Mouse (Mus musculus) liver, adult (tissue): Measurements from ENCODE around the gene Tmem251.

Experiments
- GATA4 ChIP-seq: IDR thresholded peaks from 2 replicates; pipeline ENCODE4 v1.6.1; 2014; ENCODE audit warnings: mild to moderate bottlenecking, low read length; ENCODE audit not compliant: insufficient replicate concordance

The Tmem251 gene

GRCm38 (mm10) chr12:102758936-102759335 is 15.4 kb downstream of the Tmem251 start:
- TF ChIP-seq GATA4, result no peak

- TF ChIP-seq GATA4, result no peak
These were observed 18.1 kb downstream of the Tmem251 start for GRCm38 (mm10) chr12:102761668-102762067.

- no peak for TF ChIP-seq GATA4
These were observed 20.1 kb downstream of the Tmem251 start for GRCm38 (mm10) chr12:102763696-102764095.

- no peak for TF ChIP-seq GATA4
These were observed 25.4 kb downstream of the Tmem251 start for GRCm38 (mm10) chr12:102769000-102769399.

GRCm38 (mm10) chr12:102771601-102772000 is 28.0 kb downstream of the Tmem251 start:
- no peak for TF ChIP-seq GATA4

GRCm38 (mm10) chr12:102772676-102773075 is 29.1 kb downstream of the Tmem251 start:
- TF ChIP-seq GATA4, result no peak

GRCm38 (mm10) chr12:102776035-102776434 is 32.5 kb downstream of the Tmem251 start:
- no peak for TF ChIP-seq GATA4

GRCm38 (mm10) chr12:102778151-102778550 is 34.6 kb downstream of the Tmem251 start:
- TF ChIP-seq GATA4, result no peak

- TF ChIP-seq GATA4, result no peak
These were observed 35.9 kb downstream of the Tmem251 start for GRCm38 (mm10) chr12:102779452-102779851.

- TF ChIP-seq GATA4, result no peak
These were observed 39.3 kb downstream of the Tmem251 start for GRCm38 (mm10) chr12:102782841-102783240.

- TF ChIP-seq GATA4, result no peak
These were observed 41.5 kb downstream of the Tmem251 start for GRCm38 (mm10) chr12:102784899-102785592.

GRCm38 (mm10) chr12:102785593-102785985 is 42.0 kb downstream of the Tmem251 start:
- TF ChIP-seq GATA4, result no peak

GRCm38 (mm10) chr12:102787927-102788326 is 44.4 kb downstream of the Tmem251 start:
- TF ChIP-seq GATA4, result no peak
